ENCODE assay signal across 9 mouse cellular contexts in the genomic region with DNA sequence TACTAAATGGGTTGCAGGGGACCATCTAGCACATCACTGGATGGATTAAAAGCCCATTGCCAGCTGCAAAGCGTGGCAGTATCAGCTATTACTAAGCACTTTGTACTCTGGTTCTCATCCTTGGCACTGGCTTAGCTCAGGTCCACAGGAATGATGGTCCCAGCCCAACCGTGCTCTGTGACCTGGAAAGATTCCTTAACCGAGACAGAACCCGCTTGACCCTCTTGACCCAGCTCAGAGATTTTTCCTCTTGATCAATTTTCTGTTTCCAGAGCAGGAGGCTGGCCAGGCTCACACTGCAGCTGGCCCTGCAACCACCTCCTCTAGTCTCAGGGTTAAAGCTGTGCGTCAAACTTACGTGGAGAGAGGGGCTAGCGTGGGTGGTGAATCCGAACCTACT. TPM values are rescaled to one million over a fixed set of nuclear protein-coding genes. Genes with fewer than 3 reads are reported as not detected.
DNase-seq lines count a peak whose midpoint lies in the region; ATAC-seq and TF ChIP-seq lines count a peak whose summit lies in the region.
"Had no signal": no experiment of that assay in that cellular context is flagged by ENCODE, and none has a peak within 500 bp of the region (broad histone marks: within the 10 kb centered on the region; RNA-seq: fewer than 3 reads in every experiment).

No protein-coding gene starts in this region.

- no peak for TF ChIP-seq CTCF in lung, postnatal 0 days (IDR thresholded peaks at IDR 0.05)
- TF ChIP-seq CTCF in lung, adult 2 months (IDR thresholded peaks at IDR 0.05; ENCODE audit: insufficient read depth, low read length): no peak

- no peaks in the 10 kb centered on the region for H3K27me3 ChIP-seq in lung, postnatal 0 days (replicated peaks; ENCODE audit: insufficient read depth, low read length)
- no peaks in the 10 kb centered on the region for H3K27me3 ChIP-seq in hindbrain, embryonic 12.5 days
- no peaks in the 10 kb centered on the region for H3K27me3 ChIP-seq in limb, embryonic 10.5 days (ENCODE audit: low read depth, poor library complexity, severe bottlenecking)
- H3K27me3 ChIP-seq in stomach, embryonic 15.5 days (replicated peaks): no peaks in the 10 kb centered on the region
- H3K27me3 ChIP-seq: liver, embryonic 15.5 days; Patski had no signal

- peak overlapping the region; percentile 32 for H3K4me3 ChIP-seq in lung, postnatal 0 days (ENCODE audit: low read depth, low read length)
- H3K4me3 ChIP-seq in lung, adult 2 months (replicated peaks; ENCODE audit: extremely low read depth, low read depth, low read length): no peak overlapping the region
- peak overlapping the region; percentile 45 for H3K4me3 ChIP-seq in hindbrain, embryonic 12.5 days
- H3K4me3 ChIP-seq in limb, embryonic 10.5 days: peak overlapping the region; percentile 52
- peak overlapping the region; percentile 41 for H3K4me3 ChIP-seq in stomach, embryonic 15.5 days (replicated peaks)
- H3K4me3 ChIP-seq: liver, embryonic 15.5 days had no signal

- H3K4me1 ChIP-seq in lung, postnatal 0 days (ENCODE audit: insufficient read depth, low read depth, low read length): no peaks in the 10 kb centered on the region
- no peaks in the 10 kb centered on the region for H3K4me1 ChIP-seq in lung, adult 2 months (ENCODE audit: control insufficient read depth, insufficient read depth, low read length)
- H3K4me1 ChIP-seq in hindbrain, embryonic 12.5 days: peaks cover 29% of the 10 kb centered on the region
- H3K4me1 ChIP-seq in limb, embryonic 10.5 days: peaks cover 29% of the 10 kb centered on the region
- H3K4me1 ChIP-seq in stomach, embryonic 15.5 days: peaks cover 16% of the 10 kb centered on the region; the same call in 1 of the 2 replicates
- H3K4me1 ChIP-seq: liver, embryonic 15.5 days had no signal

- TF ChIP-seq POLR2A in lung, adult 2 months (IDR thresholded peaks at IDR 0.05; ENCODE audit: borderline replicate concordance, extremely low read depth, low read depth, low read length): no peak

- ATAC-seq in lung, postnatal 0 days: no peak
- ATAC-seq in hindbrain, embryonic 12.5 days (ENCODE audit: low FRiP score): no peak
- no peak for ATAC-seq in stomach, embryonic 15.5 days (ENCODE audit: insufficient read depth, low FRiP score, low read depth)
- no peak for ATAC-seq in megakaryocyte-erythroid progenitor cell, adult 5-6 weeks (replicated peaks; ENCODE audit: low FRiP score, low TSS enrichment, poor library complexity, severe bottlenecking)
- ATAC-seq: Patski had no signal

- WGBS in lung, postnatal 0 days: 46% methylated on average over 8 of the region's 8 CpGs
- 62% methylated on average over 8 of the region's 8 CpGs for WGBS in lung, adult 2 months
- 36% methylated on average over 8 of the region's 8 CpGs for WGBS in hindbrain, embryonic 12.5 days
- 55% methylated on average over 8 of the region's 8 CpGs for WGBS in limb, embryonic 10.5 days
- 58% methylated on average over 8 of the region's 8 CpGs for WGBS in stomach, embryonic 15.5 days

- peak overlapping the region; percentile 46 for H3K4me2 ChIP-seq in lung, postnatal 0 days (replicated peaks; ENCODE audit: low read depth, low read length)
- H3K4me2 ChIP-seq in hindbrain, embryonic 12.5 days (replicated peaks): peak overlapping the region; percentile 71
- H3K4me2 ChIP-seq in stomach, embryonic 15.5 days: peak overlapping the region; percentile 50
- H3K4me2 ChIP-seq: liver, embryonic 15.5 days had no signal

- no peaks in the 10 kb centered on the region for H3K9me3 ChIP-seq in lung, postnatal 0 days (ENCODE audit: low read length)
- no peaks in the 10 kb centered on the region for H3K9me3 ChIP-seq in hindbrain, embryonic 12.5 days (replicated peaks)
- no peaks in the 10 kb centered on the region for H3K9me3 ChIP-seq in limb, embryonic 10.5 days (replicated peaks)
- H3K9me3 ChIP-seq in stomach, embryonic 15.5 days: no peaks in the 10 kb centered on the region
- H3K9me3 ChIP-seq: liver, embryonic 15.5 days had no signal

- DNase-seq in lung, postnatal 0 days (ENCODE audit: low spot score): no peak
- no peak for DNase-seq in lung, adult 2 months
- no peak for DNase-seq in limb, embryonic 10.5 days (ENCODE audit: low spot score)
- DNase-seq in frontal cortex, postnatal 10 days (ENCODE audit: low spot score in 2 of 2): no peak

- no peak for TF ChIP-seq EP300 in lung, postnatal 0 days (IDR thresholded peaks at IDR 0.05)

- no peak overlapping the region for H3K27ac ChIP-seq in lung, postnatal 0 days (ENCODE audit: low read length)
- no peak overlapping the region for H3K27ac ChIP-seq in hindbrain, embryonic 12.5 days
- H3K27ac ChIP-seq in limb, embryonic 10.5 days: peak overlapping the region; percentile 78; the same call in 1 of the 2 replicates
- no peak overlapping the region for H3K27ac ChIP-seq in stomach, embryonic 15.5 days
- H3K27ac ChIP-seq: liver, embryonic 15.5 days had no signal

- no peaks in the 10 kb centered on the region for H3K36me3 ChIP-seq in lung, postnatal 0 days (ENCODE audit: insufficient read depth, low read length)
- no peaks in the 10 kb centered on the region for H3K36me3 ChIP-seq in hindbrain, embryonic 12.5 days
- no peaks in the 10 kb centered on the region for H3K36me3 ChIP-seq in limb, embryonic 10.5 days
- no peaks in the 10 kb centered on the region for H3K36me3 ChIP-seq in stomach, embryonic 15.5 days
- H3K36me3 ChIP-seq: liver, embryonic 15.5 days had no signal

- H3K9ac ChIP-seq in lung, postnatal 0 days (replicated peaks; ENCODE audit: low read depth): 0 out of 2 replicates have a peak overlapping the region, but pooled peaks have one; percentile 23
- peak overlapping the region; percentile 66 for H3K9ac ChIP-seq in hindbrain, embryonic 12.5 days
- no peak overlapping the region for H3K9ac ChIP-seq in stomach, embryonic 15.5 days
- H3K9ac ChIP-seq: liver, embryonic 15.5 days had no signal

RNA-seq across cellular contexts. Expression of gene Camk1g, which starts 1.0 kb away (rescaled TPM):
- polyA plus RNA-seq in lung, postnatal 0 days (2015; fragmentation: Nextera tagmentation; extraction: Ambion mirVana): 14.4 and 15.9 TPM in 2 replicates
- polyA plus RNA-seq in lung, adult 2 months (2012; rRNA removed): 0.15 and 0.26 TPM in 2 replicates
- polyA plus RNA-seq in hindbrain, embryonic 12.5 days (2016; fragmentation: Nextera tagmentation; extraction: Ambion mirVana): 19.7 and 20.3 TPM in 2 replicates
- polyA plus RNA-seq in limb, embryonic 10.5 days (2016; fragmentation: Nextera tagmentation; extraction: Ambion mirVana): 8.2 and 13.2 TPM in 2 replicates
- polyA plus RNA-seq in stomach, embryonic 15.5 days (2015; fragmentation: Nextera tagmentation; extraction: Ambion mirVana): 6.7 and 8.9 TPM in 2 replicates
- not detected in 2 replicates for total RNA-seq in megakaryocyte-erythroid progenitor cell, adult 5-6 weeks (2014; fragmentation: Nextera tagmentation)
- not detected in 2 replicates for total RNA-seq in megakaryocyte-erythroid progenitor cell, adult 5-6 weeks (2017)
